Mouse (Mus musculus): ENCODE measurements at regions not wholly inside any gene's neighbourhood (a gene's known extent, or its start where the extent isn't known, plus 50 kb on each side); places are given as distances from the start of the nearest gene placed in this dataset.

DNA sequence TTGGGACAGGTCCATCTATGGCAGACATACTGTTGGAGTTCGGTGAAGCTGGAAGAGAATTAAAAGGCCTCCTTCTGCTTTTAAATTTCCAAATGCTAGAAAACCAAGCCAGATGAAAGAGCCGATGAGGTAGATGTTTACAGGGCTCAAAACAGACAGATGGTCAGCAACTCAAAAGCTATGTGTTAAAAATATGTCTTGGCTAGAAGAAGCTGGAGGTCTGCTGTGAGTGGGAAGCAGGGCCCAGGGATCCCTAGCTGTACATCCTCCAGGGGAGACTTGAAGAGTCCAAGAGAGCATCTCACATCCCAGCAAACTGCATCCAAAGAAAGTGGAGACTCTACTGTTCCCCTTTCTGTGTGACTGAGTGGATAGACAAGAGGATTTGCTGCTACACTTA is 526.5 kb upstream of the Id2 start:
- DNase-seq (ENCODE audit: low read depth in 2 of 2, low spot score in 2 of 2), result no peak

DNA sequence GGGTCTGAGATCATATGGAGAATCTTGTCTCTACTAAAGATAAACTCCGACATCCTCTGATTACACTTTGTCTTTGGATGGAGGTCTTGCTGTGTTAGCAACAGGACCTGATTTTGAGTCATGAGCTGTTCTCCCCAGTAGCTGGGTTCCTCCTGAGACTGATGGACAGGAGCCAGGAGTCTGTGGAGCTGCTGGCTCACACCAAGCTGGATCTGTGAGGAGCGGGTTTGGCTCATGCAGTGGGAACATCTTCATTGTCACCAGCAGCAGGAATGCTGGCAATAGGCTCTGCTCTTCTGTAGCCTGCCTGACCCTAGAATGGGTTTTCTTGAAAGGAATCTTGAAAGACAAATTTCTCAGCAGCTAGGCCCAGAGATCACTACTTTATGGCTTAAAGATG is 524.2 kb upstream of the Id2 start:
- no peak for DNase-seq (ENCODE audit: low read depth in 2 of 2, low spot score in 2 of 2)

DNA sequence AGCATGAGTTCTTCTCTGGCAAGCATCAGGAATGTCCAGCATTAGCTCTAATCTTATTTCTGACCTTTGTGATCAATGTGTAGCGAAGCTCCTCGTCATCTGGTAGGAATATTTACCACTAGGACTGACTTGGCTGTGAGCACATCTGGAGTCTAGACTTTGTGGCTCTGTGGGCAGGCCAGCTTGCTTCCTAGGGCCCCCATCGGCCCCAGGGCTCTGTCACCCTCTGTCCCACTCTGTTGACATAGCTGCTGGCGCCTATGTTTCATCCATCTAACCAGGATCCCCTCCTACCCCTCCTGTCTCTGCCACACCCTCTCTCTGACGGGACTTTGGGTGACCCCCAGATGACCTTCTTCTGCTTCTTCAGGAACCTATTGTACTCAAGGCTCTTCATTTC is 520.6 kb upstream of the Id2 start:
- no peak for DNase-seq (ENCODE audit: low read depth in 2 of 2, low spot score in 2 of 2)

DNA sequence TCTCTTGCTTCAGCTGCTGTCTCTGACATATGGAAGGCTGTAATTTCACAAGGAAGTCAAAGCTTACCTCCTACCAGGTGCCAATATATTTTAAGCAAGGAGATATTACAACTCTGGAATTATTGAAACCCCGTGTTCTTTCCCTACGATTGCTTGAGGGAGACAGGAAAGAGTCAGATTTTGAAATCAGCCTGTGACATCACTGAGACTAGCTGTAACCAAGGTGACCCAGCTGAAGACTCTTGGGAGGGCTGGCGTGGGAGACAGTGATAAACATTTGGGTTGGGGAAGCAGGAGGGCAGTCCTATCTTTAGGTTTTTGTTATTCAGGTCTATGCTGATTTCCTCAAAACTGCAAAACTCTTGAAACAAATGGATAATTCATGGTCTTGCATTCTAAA is 518.4 kb upstream of the Id2 start:
- no peak for DNase-seq (ENCODE audit: low read depth in 2 of 2, low spot score in 2 of 2)

DNA sequence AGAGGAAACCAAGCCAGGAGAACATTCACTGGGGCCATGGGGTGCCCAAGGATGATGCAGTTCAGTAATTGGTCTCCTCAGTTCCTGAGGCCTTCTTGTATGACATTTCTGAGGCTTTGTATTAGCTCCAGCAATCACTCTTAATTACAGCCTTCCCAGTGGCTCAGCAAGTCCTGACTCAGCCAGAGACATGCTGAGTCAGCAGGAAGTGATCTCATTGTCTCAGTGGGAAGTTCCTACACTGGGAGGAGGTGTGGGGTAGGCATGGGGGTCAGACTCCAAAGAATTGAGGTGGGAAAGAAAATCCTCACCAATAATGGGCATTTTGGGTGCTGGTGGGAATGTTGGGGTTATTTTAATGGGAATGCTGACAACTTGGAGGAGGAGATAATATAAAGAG is 516.5 kb upstream of the Id2 start:
- no peak for DNase-seq (ENCODE audit: low read depth in 2 of 2, low spot score in 2 of 2)

- no peak for DNase-seq (ENCODE audit: low read depth in 2 of 2, low spot score in 2 of 2)
Measured at GRCm38 (mm10) chr12:25609045-25609444, 512.1 kb upstream of the Id2 start.

- DNase-seq (ENCODE audit: low read depth in 2 of 2, low spot score in 2 of 2), result no peak
Measured at GRCm38 (mm10) chr12:25605396-25605795, 508.5 kb upstream of the Id2 start.

- no peak for DNase-seq (ENCODE audit: low read depth in 2 of 2, low spot score in 2 of 2)
Measured at GRCm38 (mm10) chr12:25590262-25590661, 493.3 kb upstream of the Id2 start.

DNA sequence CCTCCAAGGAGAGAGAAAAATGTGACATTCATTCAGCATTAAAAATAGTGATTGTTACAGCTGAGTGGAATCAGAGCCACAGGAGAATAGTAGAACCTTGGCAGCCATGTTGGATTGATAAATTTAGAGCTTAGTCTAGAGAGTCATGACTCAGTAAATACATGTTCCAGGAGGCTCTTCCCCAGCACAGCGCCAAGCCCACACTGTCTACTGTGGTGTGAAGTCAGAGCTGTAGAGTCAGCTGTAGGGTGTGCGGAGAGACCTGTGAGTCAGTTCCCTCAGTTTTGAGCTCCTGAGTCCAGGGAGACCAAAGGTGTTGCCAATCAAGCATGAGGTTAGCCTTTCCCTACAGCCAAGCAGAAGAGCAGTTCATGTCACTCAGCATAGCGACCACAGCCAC is 488.8 kb upstream of the Id2 start:
- no peak for DNase-seq (ENCODE audit: low read depth in 2 of 2, low spot score in 2 of 2)

GRCm38 (mm10) chr12:25579407-25579806 is 482.5 kb upstream of the Id2 start:
- no peak for DNase-seq (ENCODE audit: low read depth in 2 of 2, low spot score in 2 of 2)

GRCm38 (mm10) chr12:25565131-25565530 is 468.2 kb upstream of the Id2 start:
- DNase-seq (ENCODE audit: low read depth in 2 of 2, low spot score in 2 of 2), result no peak

DNA sequence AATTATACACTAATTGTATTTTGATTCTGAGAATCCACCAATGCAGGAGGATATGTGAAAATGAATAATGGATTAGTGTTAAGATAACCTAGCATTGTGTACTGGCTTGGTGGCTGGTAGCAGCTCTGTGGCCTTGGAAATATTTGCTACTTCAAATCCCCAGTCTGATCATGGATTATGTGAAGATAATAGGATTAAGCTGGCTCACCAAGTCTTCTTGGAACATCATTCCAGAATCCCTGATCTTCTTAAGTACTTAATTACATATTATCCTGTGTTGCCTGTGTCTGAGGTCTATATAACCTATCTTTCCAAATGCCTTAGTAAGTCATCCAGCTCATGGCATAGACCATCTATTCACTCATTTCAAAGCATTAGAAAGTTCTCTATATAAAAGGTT is 462.7 kb upstream of the Id2 start:
- no peak for DNase-seq (ENCODE audit: low read depth in 2 of 2, low spot score in 2 of 2)

DNA sequence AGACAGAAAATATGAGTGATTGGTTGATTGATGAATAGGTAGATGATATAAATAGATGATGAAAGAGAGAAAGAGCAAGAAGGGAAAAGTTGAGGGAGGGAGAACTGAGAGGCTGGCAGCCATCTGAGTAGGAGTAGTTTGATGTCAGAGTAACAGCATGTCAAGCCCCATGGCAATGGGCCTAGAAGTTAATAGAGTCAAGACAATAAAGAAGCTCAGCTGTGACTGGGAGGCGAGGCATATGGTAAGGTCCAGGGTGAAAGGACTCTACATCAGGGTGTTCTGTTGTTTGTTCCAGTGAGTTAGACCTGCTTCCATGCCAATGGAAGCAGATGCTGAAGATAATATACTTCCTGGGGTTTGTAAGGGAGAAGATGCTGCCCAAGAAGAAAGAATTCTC is 456.7 kb upstream of the Id2 start:
- no peak for DNase-seq (ENCODE audit: low read depth in 2 of 2, low spot score in 2 of 2)

DNA sequence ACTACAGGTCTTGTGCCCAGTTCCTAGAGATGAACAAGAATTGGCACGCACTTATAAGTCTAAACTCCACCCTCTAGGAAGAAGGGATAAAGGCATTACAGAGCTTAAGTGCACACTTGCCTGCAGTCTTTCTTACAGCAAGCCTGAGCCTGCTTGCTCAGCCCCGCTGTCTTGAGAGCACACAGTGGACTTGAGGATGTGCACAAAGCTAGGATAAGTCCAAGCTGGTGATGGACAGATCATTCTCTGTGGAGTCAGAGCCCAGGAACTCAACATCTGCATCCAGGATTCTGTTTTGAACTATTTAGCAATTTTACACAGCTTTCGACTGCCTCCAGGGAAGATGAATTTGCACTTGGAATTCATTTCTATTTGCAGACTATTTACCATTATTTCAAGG is 452.8 kb upstream of the Id2 start:
- no peak for DNase-seq (ENCODE audit: low read depth in 2 of 2, low spot score in 2 of 2)

GRCm38 (mm10) chr12:25544253-25544652 is 447.3 kb upstream of the Id2 start:
- no peak for DNase-seq (ENCODE audit: low read depth in 2 of 2, low spot score in 2 of 2)

DNA sequence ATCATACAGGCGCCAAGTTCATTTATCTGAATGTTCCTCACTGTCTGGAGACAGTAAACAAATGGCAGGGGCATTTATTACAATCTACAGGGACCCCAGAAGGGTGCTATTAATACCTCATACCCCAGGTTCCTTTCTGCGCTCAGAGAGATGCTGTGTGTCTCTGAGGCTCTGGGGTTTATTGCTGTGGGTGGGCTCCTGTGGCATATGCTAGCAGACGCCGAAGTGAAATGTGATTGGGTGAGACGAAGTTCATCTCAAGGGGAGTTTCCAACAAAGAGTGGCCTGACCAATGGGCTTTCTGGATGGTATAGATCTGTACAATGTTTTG is 437.6 kb upstream of the Id2 start:
- DNase-seq (ENCODE audit: low read depth in 2 of 2, low spot score in 2 of 2), result no peak

DNA sequence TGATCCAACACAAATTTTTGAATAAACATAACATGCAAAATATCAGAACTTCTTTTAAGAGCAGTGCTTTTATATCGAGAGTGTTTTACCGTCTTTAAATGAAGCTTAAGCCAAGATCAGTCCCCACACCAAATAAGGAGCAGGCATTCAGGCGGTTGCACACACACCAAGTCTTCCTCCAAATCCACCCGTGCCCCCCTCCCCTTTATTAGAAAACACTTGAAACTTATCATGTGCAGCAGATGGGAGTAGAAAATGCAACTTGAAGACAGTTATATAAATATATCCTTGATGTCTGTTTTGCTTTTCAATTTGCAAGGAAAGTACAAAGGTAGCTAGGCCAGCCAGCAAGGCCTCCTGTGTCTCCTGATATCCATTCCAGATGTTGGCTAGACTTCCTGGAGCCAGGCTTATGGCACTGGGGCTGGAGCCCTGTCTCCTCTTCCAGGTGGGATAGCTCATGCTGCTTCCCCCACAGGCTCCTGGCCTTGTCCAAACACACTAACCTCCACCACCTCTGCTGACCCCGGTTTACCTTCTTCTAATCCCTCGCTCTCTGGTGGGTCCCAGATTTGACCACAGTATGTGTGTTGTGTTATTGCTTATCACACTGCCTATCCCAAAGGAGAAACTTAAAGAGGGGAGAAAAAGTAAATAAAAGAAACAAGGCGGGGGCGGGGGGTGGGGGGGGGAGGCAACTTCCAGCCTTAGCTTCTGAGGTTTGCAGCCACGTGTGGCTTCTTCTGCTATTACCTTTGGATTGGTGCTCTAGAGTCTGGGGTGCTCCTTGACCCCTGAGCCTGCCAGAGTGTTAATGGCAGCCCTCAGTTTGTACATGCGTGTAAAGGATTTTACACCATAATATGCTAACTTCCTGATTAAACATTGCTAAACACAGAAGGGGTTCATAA is 437.0 kb upstream of the Id2 start:
- DNase-seq (ENCODE audit: low read depth in 2 of 2, low spot score in 2 of 2), result no peak

GRCm38 (mm10) chr12:25530483-25530882 is 433.5 kb upstream of the Id2 start:
- no peak for DNase-seq (ENCODE audit: low read depth in 2 of 2, low spot score in 2 of 2)

- no peak for DNase-seq (ENCODE audit: low read depth in 2 of 2, low spot score in 2 of 2)
Measured at GRCm38 (mm10) chr12:25529537-25529936, 432.6 kb upstream of the Id2 start.

DNA sequence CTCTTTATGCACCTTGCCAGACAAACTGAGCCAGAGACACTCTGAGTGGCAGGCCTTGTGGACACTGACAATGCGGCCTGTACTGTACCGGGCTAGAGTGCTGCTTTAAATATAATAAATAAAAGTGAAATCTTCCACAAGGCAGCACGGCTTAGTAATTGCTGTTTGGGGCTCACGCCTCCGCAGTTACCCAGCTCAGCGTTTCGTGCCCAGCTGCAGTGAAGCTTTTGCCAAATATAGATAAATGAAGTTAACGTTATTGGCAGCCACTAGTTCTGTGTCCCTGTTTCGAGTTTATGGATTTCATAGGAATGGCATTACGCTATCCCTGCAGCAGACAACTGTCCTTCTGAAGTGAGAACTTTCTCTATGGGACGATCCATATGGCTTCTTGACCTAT is 429.7 kb upstream of the Id2 start:
- no peak for DNase-seq (ENCODE audit: low read depth in 2 of 2, low spot score in 2 of 2)

DNA sequence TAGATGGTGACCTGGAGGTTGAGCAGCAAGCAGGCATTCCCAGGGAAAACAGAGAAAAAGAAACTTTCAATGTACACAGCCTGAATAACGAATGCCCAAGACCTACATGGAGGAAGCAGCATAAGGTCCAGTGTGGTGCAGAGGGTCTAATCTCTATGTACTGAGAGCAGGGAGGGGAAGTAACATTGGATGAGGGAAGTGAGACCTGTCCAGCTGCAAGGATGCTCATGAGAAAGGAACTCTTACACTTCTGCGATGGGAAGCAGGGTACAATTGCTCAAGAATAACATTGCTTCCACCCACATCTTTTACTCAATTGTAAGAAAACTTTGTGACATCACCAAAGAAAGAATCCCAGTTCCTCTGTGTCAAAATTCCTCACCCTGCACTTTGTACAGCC is 419.8 kb upstream of the Id2 start:
- no peak for DNase-seq (ENCODE audit: low read depth in 2 of 2, low spot score in 2 of 2)

- DNase-seq (ENCODE audit: low read depth in 2 of 2, low spot score in 2 of 2), result no peak
Measured at GRCm38 (mm10) chr12:25513679-25514078, 416.7 kb upstream of the Id2 start.

DNA sequence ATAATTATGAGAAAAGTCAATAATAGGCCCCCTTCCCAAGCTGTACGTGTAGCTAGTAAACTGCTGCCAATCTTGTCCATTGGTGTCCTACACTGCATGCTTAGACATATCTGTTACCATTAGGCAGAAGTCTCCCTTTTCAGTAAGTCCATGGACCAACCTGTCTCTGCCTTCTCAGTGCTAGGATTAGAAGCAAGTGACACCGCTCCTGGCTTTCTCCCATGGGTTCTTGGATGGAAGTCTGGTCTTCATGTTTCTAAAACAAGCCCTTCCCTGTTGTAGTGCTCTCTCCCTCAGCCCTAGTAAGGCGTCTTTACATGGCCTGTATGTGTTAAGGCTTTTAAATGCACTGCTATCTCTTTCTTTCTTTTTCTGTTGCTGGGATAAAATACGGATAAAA is 412.7 kb upstream of the Id2 start:
- no peak for DNase-seq (ENCODE audit: low read depth in 2 of 2, low spot score in 2 of 2)
